Mouse (Mus musculus): ENCODE measurements at regions not wholly inside any gene's neighbourhood (a gene's known extent, or its start where the extent isn't known, plus 50 kb on each side); places are given as distances from the start of the nearest gene placed in this dataset.
A peak's percentile ranks its signal among the peaks of the same experiment; 100 is the strongest.
"Not testable (repeated sequence)": the region's sequence is repeated elsewhere in the genome, so short reads cannot be mapped to it uniquely, and the experiment has no call there.

GRCm38 (mm10) chr13:13888847-13889246 is 65.4 kb upstream of the B3galnt2 start:
- 81% methylated on average over 15 of the region's 15 CpGs for WGBS
- not testable (repeated sequence) for H3K4me1 ChIP-seq; H3K9me3 ChIP-seq (replicated peaks); H3K4me2 ChIP-seq (replicated peaks); H3K9ac ChIP-seq; H3K27me3 ChIP-seq; H3K27ac ChIP-seq; H3K36me3 ChIP-seq; H3K4me3 ChIP-seq
- peak; percentile 66 for ATAC-seq (ENCODE audit: low FRiP score)

GRCm38 (mm10) chr13:13889297-13890120 is 64.8 kb upstream of the B3galnt2 start:
- no peaks in the 10 kb centered on the region for H3K27me3 ChIP-seq
- ATAC-seq (ENCODE audit: low FRiP score) = peak; percentile 97
- WGBS = 22% methylated on average over 17 of the region's 17 CpGs
- no peak overlapping the region for H3K27ac ChIP-seq
- H3K4me3 ChIP-seq = peak overlapping the region; percentile 46
- peak overlapping the region; percentile 50; the same call in 1 of the 2 replicates for H3K9ac ChIP-seq
- H3K4me1 ChIP-seq = no peaks in the 10 kb centered on the region
- no peaks in the 10 kb centered on the region for H3K36me3 ChIP-seq
- H3K9me3 ChIP-seq (replicated peaks) = no peaks in the 10 kb centered on the region
- H3K4me2 ChIP-seq (replicated peaks) = peak overlapping the region; percentile 60

GRCm38 (mm10) chr13:13902186-13902585 is 52.1 kb upstream of the B3galnt2 start:
- not testable (repeated sequence) for H3K4me2 ChIP-seq (replicated peaks); H3K9ac ChIP-seq; H3K27me3 ChIP-seq; H3K36me3 ChIP-seq; H3K4me1 ChIP-seq; H3K4me3 ChIP-seq; H3K9me3 ChIP-seq (replicated peaks); H3K27ac ChIP-seq; ATAC-seq (ENCODE audit: low FRiP score)
- WGBS = 94% methylated on average over 16 of the region's 16 CpGs

Measured in hindbrain, embryonic 12.5 days (tissue).